8 mouse cellular contexts compared by ENCODE assay signal in the genomic region with DNA sequence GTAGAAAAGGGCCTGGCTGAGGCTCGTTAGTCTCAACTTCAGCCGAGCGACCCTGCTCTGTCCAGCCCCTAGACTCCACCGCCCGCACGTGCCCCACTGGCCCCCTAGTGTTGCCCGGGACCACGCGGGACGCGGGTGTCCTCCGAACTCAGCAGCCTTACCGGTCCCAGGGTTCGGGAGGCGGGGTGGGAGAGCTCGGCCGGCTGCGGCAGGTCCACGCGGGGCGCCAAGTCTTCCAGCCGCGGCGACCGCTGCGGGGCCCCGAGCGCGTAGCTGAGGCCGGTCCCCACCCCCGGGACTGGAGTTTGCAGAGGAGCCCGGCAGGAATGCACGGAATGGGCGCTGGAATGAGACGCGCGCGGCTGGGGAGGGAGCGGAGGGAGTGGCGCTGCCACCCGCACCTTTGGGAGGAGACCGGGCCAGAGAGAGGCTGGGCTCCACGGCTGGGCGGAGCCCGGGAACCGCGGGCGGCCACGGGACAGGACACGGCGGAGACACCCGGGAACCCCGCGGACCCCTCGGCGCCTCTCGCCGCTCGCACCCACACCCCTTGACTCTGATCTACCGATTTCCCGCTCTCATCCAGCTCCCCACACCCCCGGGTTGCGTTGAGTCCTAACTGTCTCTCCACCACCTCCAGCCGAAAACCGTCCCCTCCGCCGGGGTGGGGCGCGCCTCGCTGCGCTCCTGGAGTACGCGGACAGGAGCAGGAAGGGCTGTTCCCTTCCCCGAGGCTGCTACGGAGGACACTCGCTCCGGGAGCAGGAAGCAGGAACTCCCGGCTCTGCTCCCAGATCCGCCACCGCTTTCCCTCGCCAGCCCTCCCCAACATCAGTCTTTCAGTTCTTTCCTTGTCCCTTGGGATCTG. TPM values are rescaled to one million over a fixed set of nuclear protein-coding genes. Genes with fewer than 3 reads are reported as not detected.
DNase-seq lines count a peak whose midpoint lies in the region; ATAC-seq and TF ChIP-seq lines count a peak whose summit lies in the region.

A gene (minus strand): TSS at position 690 of the 868 bp plus-strand sequence.

- peaks cover 5% of the 10 kb centered on the region; the same call in 1 of the 2 replicates for H3K9me3 ChIP-seq in E14TG2a.4 (ENCODE audit: low read length)
- H3K9me3 ChIP-seq in embryonic facial prominence, embryonic 14.5 days (ENCODE audit: control insufficient read depth, low read length): no peaks in the 10 kb centered on the region
- no peaks in the 10 kb centered on the region for H3K9me3 ChIP-seq in heart, embryonic 13.5 days
- no peaks in the 10 kb centered on the region for H3K9me3 ChIP-seq in kidney, embryonic 14.5 days (ENCODE audit: control insufficient read depth, low read length)
- no peaks in the 10 kb centered on the region for H3K9me3 ChIP-seq in lung, postnatal 0 days (ENCODE audit: low read length)

- WGBS in embryonic facial prominence, embryonic 14.5 days: 0% methylated on average over 27 of the region's 81 CpGs
- WGBS in heart, embryonic 13.5 days: under 1% methylated on average over 80 of the region's 81 CpGs
- WGBS in kidney, embryonic 14.5 days: under 1% methylated on average over 61 of the region's 81 CpGs
- WGBS in lung, postnatal 0 days: under 1% methylated on average over 72 of the region's 81 CpGs

- H3K27ac ChIP-seq in embryonic facial prominence, embryonic 14.5 days (replicated peaks; ENCODE audit: low read depth, low read length): no peak within 1 kb of the TSS; the same call in 1 of the 2 replicates
- H3K27ac ChIP-seq in heart, embryonic 13.5 days (replicated peaks): peak within 1 kb of the TSS; percentile 75
- peak within 1 kb of the TSS; percentile 37 for H3K27ac ChIP-seq in kidney, embryonic 14.5 days (ENCODE audit: low read depth, low read length)
- peak within 1 kb of the TSS; percentile 96 for H3K27ac ChIP-seq in lung, postnatal 0 days (ENCODE audit: low read length)

- peaks cover 46% of the 10 kb centered on the region for H3K27me3 ChIP-seq in E14TG2a.4 (ENCODE audit: insufficient read depth, low read length)
- H3K27me3 ChIP-seq in embryonic facial prominence, embryonic 14.5 days (replicated peaks; ENCODE audit: control insufficient read depth, insufficient read depth, low read length): peaks cover 12% of the 10 kb centered on the region
- peaks cover 37% of the 10 kb centered on the region for H3K27me3 ChIP-seq in heart, embryonic 13.5 days (replicated peaks)
- H3K27me3 ChIP-seq in kidney, embryonic 14.5 days (ENCODE audit: control insufficient read depth, insufficient read depth, low read length): peaks cover 17% of the 10 kb centered on the region
- H3K27me3 ChIP-seq in lung, postnatal 0 days (replicated peaks; ENCODE audit: insufficient read depth, low read length): no peaks in the 10 kb centered on the region

- H3K9ac ChIP-seq in embryonic facial prominence, embryonic 14.5 days (ENCODE audit: low read depth, low read length): peak within 1 kb of the TSS; percentile 63
- H3K9ac ChIP-seq in heart, embryonic 13.5 days: peak within 1 kb of the TSS; percentile 88
- peak within 1 kb of the TSS; percentile 67 for H3K9ac ChIP-seq in kidney, embryonic 14.5 days (ENCODE audit: low read depth, low read length)
- H3K9ac ChIP-seq in lung, postnatal 0 days (replicated peaks; ENCODE audit: low read depth): peak within 1 kb of the TSS; percentile 78

- DNase-seq in adrenal gland, postnatal 36 days: peak; percentile 85 to 87
- peak; percentile 83 for DNase-seq in embryonic facial prominence, embryonic 14.5 days (ENCODE audit: low spot score)
- peak; percentile 92 for DNase-seq in lung, postnatal 0 days (ENCODE audit: low spot score)
- peak; percentile 54 for DNase-seq in ovary, postnatal 14 days (ENCODE audit: low spot score)
- no peak for DNase-seq in layer of hippocampus, postnatal 25 days (ENCODE audit: extremely low spot score in 1 of 2, low spot score in 1 of 2)

- no peak for TF ChIP-seq EP300 in lung, postnatal 0 days (IDR thresholded peaks at IDR 0.05)

- H3K4me2 ChIP-seq in embryonic facial prominence, embryonic 14.5 days (ENCODE audit: low read depth, low read length): peak within 1 kb of the TSS; percentile 99
- peak within 1 kb of the TSS; percentile 98 for H3K4me2 ChIP-seq in heart, embryonic 13.5 days
- H3K4me2 ChIP-seq in kidney, embryonic 14.5 days (replicated peaks; ENCODE audit: low read depth, low read length): peak within 1 kb of the TSS; percentile 98
- peak within 1 kb of the TSS; percentile 96 for H3K4me2 ChIP-seq in lung, postnatal 0 days (replicated peaks; ENCODE audit: low read depth, low read length)

- TF ChIP-seq CTCF in E14TG2a.4 (conservative IDR thresholded peaks at IDR 0.05; ENCODE audit: low read length): no peak
- TF ChIP-seq CTCF in lung, postnatal 0 days (IDR thresholded peaks at IDR 0.05): peak; percentile 13

- peak within 1 kb of the TSS; percentile 90 for H3K4me3 ChIP-seq in E14TG2a.4 (replicated peaks; ENCODE audit: low read length)
- peak within 1 kb of the TSS; percentile 54 for H3K4me3 ChIP-seq in embryonic facial prominence, embryonic 14.5 days (ENCODE audit: low read depth, low read length)
- H3K4me3 ChIP-seq in heart, embryonic 13.5 days: peak within 1 kb of the TSS; percentile 78
- H3K4me3 ChIP-seq in kidney, embryonic 14.5 days (ENCODE audit: low read length): peak within 1 kb of the TSS; percentile 71
- H3K4me3 ChIP-seq in lung, postnatal 0 days (ENCODE audit: low read depth, low read length): peak within 1 kb of the TSS; percentile 77

- H3K36me3 ChIP-seq in E14TG2a.4 (ENCODE audit: insufficient read depth, low read length): no peaks in the 10 kb centered on the region
- no peaks in the 10 kb centered on the region for H3K36me3 ChIP-seq in embryonic facial prominence, embryonic 14.5 days (ENCODE audit: control insufficient read depth, insufficient read depth, low read length)
- no peaks in the 10 kb centered on the region for H3K36me3 ChIP-seq in heart, embryonic 13.5 days
- no peaks in the 10 kb centered on the region for H3K36me3 ChIP-seq in kidney, embryonic 14.5 days (ENCODE audit: control insufficient read depth, insufficient read depth, low read length)
- H3K36me3 ChIP-seq in lung, postnatal 0 days (ENCODE audit: insufficient read depth, low read length): no peaks in the 10 kb centered on the region

- peaks cover 64% of the 10 kb centered on the region for H3K4me1 ChIP-seq in E14TG2a.4 (replicated peaks; ENCODE audit: low read depth, low read length)
- H3K4me1 ChIP-seq in embryonic facial prominence, embryonic 14.5 days (ENCODE audit: control insufficient read depth, insufficient read depth, low read length): peaks cover 24% of the 10 kb centered on the region
- peaks cover 49% of the 10 kb centered on the region for H3K4me1 ChIP-seq in heart, embryonic 13.5 days
- H3K4me1 ChIP-seq in kidney, embryonic 14.5 days (ENCODE audit: control insufficient read depth, insufficient read depth, low read length): peaks cover 10% of the 10 kb centered on the region
- H3K4me1 ChIP-seq in lung, postnatal 0 days (ENCODE audit: insufficient read depth, low read depth, low read length): peaks cover 31% of the 10 kb centered on the region

- peak; percentile 87 for ATAC-seq in embryonic facial prominence, embryonic 14.5 days (ENCODE audit: low read depth)
- ATAC-seq in heart, embryonic 13.5 days (ENCODE audit: extremely low read depth, insufficient number of reproducible peaks, low FRiP score, low TSS enrichment): peak; percentile 47; the same call in 1 of the 2 replicates
- ATAC-seq in kidney, embryonic 14.5 days (ENCODE audit: low FRiP score, low TSS enrichment): peak; percentile 87
- peak; percentile 90 for ATAC-seq in lung, postnatal 0 days

RNA-seq across cellular contexts. Expression of the gene that starts here (rescaled TPM):
- total RNA-seq in adrenal gland, postnatal 36 days (2021): 1 to 10 TPM; 1.7 to 3.2 TPM
- 6.3 and 8.9 TPM in 2 replicates for polyA plus RNA-seq in embryonic facial prominence, embryonic 14.5 days (2014; fragmentation: Nextera tagmentation; extraction: Ambion mirVana)
- polyA plus RNA-seq in heart, embryonic 13.5 days (2015; fragmentation: Nextera tagmentation; extraction: Ambion mirVana): 2.9 and 3.4 TPM in 2 replicates
- 1.5 and 2.2 TPM in 2 replicates for polyA plus RNA-seq in kidney, embryonic 14.5 days (2014; fragmentation: Nextera tagmentation; extraction: Ambion mirVana)
- polyA plus RNA-seq in lung, postnatal 0 days (2015; fragmentation: Nextera tagmentation; extraction: Ambion mirVana): 9.6 and 10.3 TPM in 2 replicates
- total RNA-seq in layer of hippocampus, postnatal 25 days (2021): under 1 TPM; 0.79 to 0.92 TPM

Comparison
In these comparisons a context has a peak if more than half of its experiments do, and no peak if none do; other contexts are left out.
1. DNase-seq: peak in adrenal gland, postnatal 36 days (2 of 2), embryonic facial prominence, embryonic 14.5 days (single experiment), lung, postnatal 0 days (single experiment) and ovary, postnatal 14 days (single experiment); none in layer of hippocampus, postnatal 25 days (0 of 2).
2. Peak in every context shown above with its lines, with median percentiles within 50 percentile points of each other: H3K4me3 ChIP-seq, ATAC-seq, H3K4me2 ChIP-seq and H3K9ac ChIP-seq.